In genomic region chr8:71521634-71522033, GRCm38 (mm10) we compare ENCODE assay signal across 8 mouse cellular contexts. TPM values are rescaled to one million over a fixed set of nuclear protein-coding genes. Genes with fewer than 3 reads are reported as not detected.
DNase-seq lines count a peak whose midpoint lies in the region; ATAC-seq and TF ChIP-seq lines count a peak whose summit lies in the region.

No protein-coding gene starts in this region.

- 0 out of 2 replicates have a peak overlapping the region, but pooled peaks have one; percentile 13 for H3K9ac ChIP-seq in CH12.LX (ENCODE audit: insufficient read depth, low read depth)
- no peak overlapping the region for H3K9ac ChIP-seq in forebrain, embryonic 13.5 days
- no peak overlapping the region for H3K9ac ChIP-seq in liver, embryonic 15.5 days
- no peak overlapping the region for H3K9ac ChIP-seq in neural tube, embryonic 12.5 days
- no peak overlapping the region for H3K9ac ChIP-seq in stomach, postnatal 0 days (ENCODE audit: low read length)

- H3K27ac ChIP-seq in CH12.LX (ENCODE audit: insufficient read depth, low read depth) = no peak overlapping the region
- no peak overlapping the region for H3K27ac ChIP-seq in forebrain, embryonic 13.5 days
- H3K27ac ChIP-seq in liver, embryonic 15.5 days (replicated peaks) = no peak overlapping the region
- no peak overlapping the region for H3K27ac ChIP-seq in neural tube, embryonic 12.5 days
- no peak overlapping the region for H3K27ac ChIP-seq in stomach, postnatal 0 days (replicated peaks)

- TF ChIP-seq EP300 in CH12.LX (IDR thresholded peaks at IDR 0.05; ENCODE audit: low read length) = no peak
- no peak for TF ChIP-seq EP300 in stomach, postnatal 0 days (optimal IDR thresholded peaks at IDR 0.05)

- peak overlapping the region; percentile 37; the same call in 1 of the 2 replicates for H3K4me2 ChIP-seq in CH12.LX (ENCODE audit: insufficient read depth, low read depth, poor library complexity, severe bottlenecking)
- no peak overlapping the region for H3K4me2 ChIP-seq in forebrain, embryonic 13.5 days
- no peak overlapping the region for H3K4me2 ChIP-seq in liver, embryonic 15.5 days
- peak overlapping the region; percentile 10; the same call in 1 of the 2 replicates for H3K4me2 ChIP-seq in neural tube, embryonic 12.5 days (replicated peaks)
- 0 out of 2 replicates have a peak overlapping the region, but pooled peaks have one; percentile 8 for H3K4me2 ChIP-seq in stomach, postnatal 0 days (replicated peaks; ENCODE audit: low read depth)

- peak; percentile 35; the same call in 1 of the 2 replicates for TF ChIP-seq POLR2A in CH12.LX (IDR thresholded peaks at IDR 0.05; ENCODE audit: low read depth, low read length)

- peaks cover 2% of the 10 kb centered on the region for H3K27me3 ChIP-seq in CH12.LX (replicated peaks)
- peaks cover 48% of the 10 kb centered on the region for H3K27me3 ChIP-seq in forebrain, embryonic 13.5 days
- peaks cover 34% of the 10 kb centered on the region for H3K27me3 ChIP-seq in liver, embryonic 15.5 days
- peaks cover 39% of the 10 kb centered on the region for H3K27me3 ChIP-seq in neural tube, embryonic 12.5 days (replicated peaks)
- no peaks in the 10 kb centered on the region for H3K27me3 ChIP-seq in stomach, postnatal 0 days (ENCODE audit: control insufficient read depth, insufficient read depth, low read length)

- 2% methylated on average over 17 of the region's 17 CpGs for WGBS in forebrain, embryonic 13.5 days
- WGBS in liver, embryonic 15.5 days (ENCODE audit: insufficient replicate concordance) = 7% methylated on average over 17 of the region's 17 CpGs
- WGBS in neural tube, embryonic 12.5 days = 6% methylated on average over 17 of the region's 17 CpGs
- 4% methylated on average over 17 of the region's 17 CpGs for WGBS in stomach, postnatal 0 days

- H3K4me1 ChIP-seq in CH12.LX (ENCODE audit: control insufficient read depth in 1 of 2, insufficient read depth in 2 of 2) = peaks cover 10 to 31% of the 10 kb centered on the region in 2 experiments
- H3K4me1 ChIP-seq in forebrain, embryonic 13.5 days = peaks cover 10% of the 10 kb centered on the region
- H3K4me1 ChIP-seq in liver, embryonic 15.5 days (replicated peaks) = peaks cover 5% of the 10 kb centered on the region; the same call in 1 of the 2 replicates
- H3K4me1 ChIP-seq in neural tube, embryonic 12.5 days = peaks cover 6% of the 10 kb centered on the region
- no peaks in the 10 kb centered on the region for H3K4me1 ChIP-seq in stomach, postnatal 0 days (replicated peaks; ENCODE audit: control insufficient read depth, insufficient read depth)

- H3K4me3 ChIP-seq in CH12.LX (replicated peaks in 1 of 3; ENCODE audit: low read depth in 2 of 3, low read length in 2 of 3, poor library complexity in 1 of 3) = no peak overlapping the region
- H3K4me3 ChIP-seq in forebrain, embryonic 13.5 days = no peak overlapping the region
- H3K4me3 ChIP-seq in liver, embryonic 15.5 days (replicated peaks) = no peak overlapping the region
- H3K4me3 ChIP-seq in neural tube, embryonic 12.5 days = no peak overlapping the region
- H3K4me3 ChIP-seq in stomach, postnatal 0 days (ENCODE audit: low read depth, low read length) = no peak overlapping the region

- no peaks in the 10 kb centered on the region for H3K79me2 ChIP-seq in CH12.LX (replicated peaks; ENCODE audit: control insufficient read depth, extremely low read depth, insufficient read depth, poor library complexity, severe bottlenecking)

- no peaks in the 10 kb centered on the region for H3K9me3 ChIP-seq in CH12.LX (replicated peaks; ENCODE audit: low read length)
- H3K9me3 ChIP-seq in forebrain, embryonic 13.5 days (replicated peaks) = no peaks in the 10 kb centered on the region
- H3K9me3 ChIP-seq in liver, embryonic 15.5 days (replicated peaks) = no peaks in the 10 kb centered on the region
- no peaks in the 10 kb centered on the region for H3K9me3 ChIP-seq in neural tube, embryonic 12.5 days
- no peaks in the 10 kb centered on the region for H3K9me3 ChIP-seq in stomach, postnatal 0 days (ENCODE audit: control insufficient read depth, low read length)

- ATAC-seq in forebrain, embryonic 13.5 days = peak; percentile 81
- peak; percentile 60 for ATAC-seq in liver, embryonic 15.5 days (ENCODE audit: insufficient read depth)
- peak; percentile 68 for ATAC-seq in neural tube, embryonic 12.5 days (ENCODE audit: low FRiP score, low read depth)
- ATAC-seq in stomach, postnatal 0 days (ENCODE audit: low FRiP score, low TSS enrichment) = peak; percentile 95

- TF ChIP-seq CTCF in CH12.LX (conservative IDR thresholded peaks at IDR 0.05 in 1 of 2, IDR thresholded peaks at IDR 0.05 in 1 of 2; ENCODE audit: low read depth in 2 of 2, low read length in 2 of 2) = peak; percentile 71 to 95
- TF ChIP-seq CTCF in stomach, postnatal 0 days (IDR thresholded peaks at IDR 0.05; ENCODE audit: low read depth) = peak; percentile 99

- dilution Hi-C loops in CH12.LX (cut with MboI; ENCODE audit: extremely low pct_ligation_motif_present, extremely low pct_unique_long_range_greater_than_20kb, low sequenced_read_pairs) = no loop called here

- no peaks in the 10 kb centered on the region for H3K36me3 ChIP-seq in CH12.LX (replicated peaks in 1 of 2; ENCODE audit: control insufficient read depth in 1 of 2, insufficient read depth in 1 of 2, low read length in 1 of 2)
- no peaks in the 10 kb centered on the region for H3K36me3 ChIP-seq in forebrain, embryonic 13.5 days (ENCODE audit: poor library complexity, severe bottlenecking)
- H3K36me3 ChIP-seq in liver, embryonic 15.5 days (replicated peaks) = no peaks in the 10 kb centered on the region
- H3K36me3 ChIP-seq in neural tube, embryonic 12.5 days = no peaks in the 10 kb centered on the region
- H3K36me3 ChIP-seq in stomach, postnatal 0 days (ENCODE audit: control insufficient read depth, insufficient read depth, low read length) = no peaks in the 10 kb centered on the region

- intact Hi-C loops in heart, postnatal 10 days (cut with DNase I) = loop anchor here (1.0 to 5.0 kb wide), 2 partner anchors 34 to 80 kb away; partner anchors contain the start of genes Ano8 and Gtpbp3

- in situ Hi-C loops in CH12.LX (cut with MboI; ENCODE audit: low pct_ligation_motif_present, low pct_unique_long_range_greater_than_20kb, low sequenced_read_pairs) = loop anchor here (5.0 kb wide), 1 partner anchor 34 kb away; the partner anchor contains the start of genes Ano8 and Gtpbp3

- TF ChIP-seq RAD21 in CH12.LX (IDR thresholded peaks at IDR 0.05; ENCODE audit: low read depth, low read length) = peak; percentile 77

- DNase-seq in CH12.LX (ENCODE audit: extremely low read depth) = peak; percentile 96
- peak; percentile 83 for DNase-seq in c-Kit-positive CD71-positive TER-119-positive erythroid progenitor cells, embryonic 14.5 days (ENCODE audit: low spot score)
- peak; percentile 98 to 99 for DNase-seq in heart, postnatal 10 days
- peak; percentile 98 to 99 for DNase-seq in kidney, postnatal 4 days
- DNase-seq in stomach, postnatal 0 days (ENCODE audit: low spot score) = peak; percentile 96

RNA-seq across cellular contexts. Expression of gene Ccdc194, which starts 3.9 kb away (rescaled TPM):
- total RNA-seq in CH12.LX (2012; rRNA removed) (not detected in 2 replicates), CH12.LX (2014; rRNA removed) (not detected in 2 replicates)
- polyA plus RNA-seq in CH12.LX (2012; ENCODE audit: insufficient read length, low read depth) = not detected in 2 replicates
- 0.09 and 0.13 TPM in 2 replicates for polyA plus RNA-seq in forebrain, embryonic 13.5 days (2015; fragmentation: Nextera tagmentation; extraction: Ambion mirVana)
- under 1 TPM in 1 of 2 experiments, not detected in 1; 0.17 TPM for total RNA-seq in heart, postnatal 10 days (2021)
- polyA plus RNA-seq in liver, embryonic 15.5 days (2015; fragmentation: Nextera tagmentation; extraction: Ambion mirVana) = 0.06 and 0.14 TPM in 2 replicates
- 0.10 and 0.24 TPM in 2 replicates for polyA plus RNA-seq in neural tube, embryonic 12.5 days (2016; fragmentation: Nextera tagmentation; extraction: Ambion mirVana)
- polyA plus RNA-seq in stomach, postnatal 0 days (2015; fragmentation: Nextera tagmentation; extraction: Ambion mirVana) = 0.29 and 0.46 TPM in 2 replicates

RNA-seq across cellular contexts. Expression of gene Plvap, which starts 10.1 kb away (rescaled TPM):
- total RNA-seq in CH12.LX (2012; rRNA removed) (0.04 TPM in 1 of 2 replicates, not detected in the other), CH12.LX (2014; rRNA removed) (not detected in 2 replicates)
- 0.27 and 0.37 TPM in 2 replicates for polyA plus RNA-seq in CH12.LX (2012; ENCODE audit: insufficient read length, low read depth)
- polyA plus RNA-seq in forebrain, embryonic 13.5 days (2015; fragmentation: Nextera tagmentation; extraction: Ambion mirVana) = 13.6 and 14.0 TPM in 2 replicates
- 10 to 100 TPM; 21.8 to 22.0 TPM for total RNA-seq in heart, postnatal 10 days (2021)
- polyA plus RNA-seq in liver, embryonic 15.5 days (2015; fragmentation: Nextera tagmentation; extraction: Ambion mirVana) = 22.4 and 23.9 TPM in 2 replicates
- polyA plus RNA-seq in neural tube, embryonic 12.5 days (2016; fragmentation: Nextera tagmentation; extraction: Ambion mirVana) = 41.7 and 48.7 TPM in 2 replicates
- 56.3 and 60.9 TPM in 2 replicates for polyA plus RNA-seq in stomach, postnatal 0 days (2015; fragmentation: Nextera tagmentation; extraction: Ambion mirVana)

RNA-seq across cellular contexts. Expression of gene Bst2, which starts 15.6 kb away (rescaled TPM):
- total RNA-seq in CH12.LX (2012; rRNA removed) (404 and 424 TPM in 2 replicates), CH12.LX (2014; rRNA removed) (304 and 321 TPM in 2 replicates)
- polyA plus RNA-seq in CH12.LX (2012; ENCODE audit: insufficient read length, low read depth) = 214 and 243 TPM in 2 replicates
- 7.6 and 8.3 TPM in 2 replicates for polyA plus RNA-seq in forebrain, embryonic 13.5 days (2015; fragmentation: Nextera tagmentation; extraction: Ambion mirVana)
- total RNA-seq in heart, postnatal 10 days (2021) = 10 to 100 TPM; 13.0 to 13.5 TPM
- 35.3 and 37.3 TPM in 2 replicates for polyA plus RNA-seq in liver, embryonic 15.5 days (2015; fragmentation: Nextera tagmentation; extraction: Ambion mirVana)
- 13.8 and 16.4 TPM in 2 replicates for polyA plus RNA-seq in neural tube, embryonic 12.5 days (2016; fragmentation: Nextera tagmentation; extraction: Ambion mirVana)
- 32.8 and 34.2 TPM in 2 replicates for polyA plus RNA-seq in stomach, postnatal 0 days (2015; fragmentation: Nextera tagmentation; extraction: Ambion mirVana)

RNA-seq across cellular contexts. Expression of gene Mvb12a, which starts 21.1 kb away (rescaled TPM):
- total RNA-seq in CH12.LX (2012; rRNA removed) (113 and 128 TPM in 2 replicates), CH12.LX (2014; rRNA removed) (149 and 157 TPM in 2 replicates)
- 80.5 and 82.1 TPM in 2 replicates for polyA plus RNA-seq in CH12.LX (2012; ENCODE audit: insufficient read length, low read depth)
- 52.9 and 55.3 TPM in 2 replicates for polyA plus RNA-seq in forebrain, embryonic 13.5 days (2015; fragmentation: Nextera tagmentation; extraction: Ambion mirVana)
- total RNA-seq in heart, postnatal 10 days (2021) = 10 to 100 TPM; 30.2 to 32.5 TPM
- 31.6 and 35.2 TPM in 2 replicates for polyA plus RNA-seq in liver, embryonic 15.5 days (2015; fragmentation: Nextera tagmentation; extraction: Ambion mirVana)
- polyA plus RNA-seq in neural tube, embryonic 12.5 days (2016; fragmentation: Nextera tagmentation; extraction: Ambion mirVana) = 62.6 and 65.8 TPM in 2 replicates
- 103 TPM in 2 replicates for polyA plus RNA-seq in stomach, postnatal 0 days (2015; fragmentation: Nextera tagmentation; extraction: Ambion mirVana)

RNA-seq across cellular contexts. Expression of gene Gtpbp3, which starts 33.7 kb away (rescaled TPM):
- 26.7 and 29.0 TPM in 2 replicates for total RNA-seq in CH12.LX (2012; rRNA removed)
- 19.5 and 20.7 TPM in 2 replicates for total RNA-seq in CH12.LX (2014; rRNA removed)
- 17.4 and 21.6 TPM in 2 replicates for polyA plus RNA-seq in CH12.LX (2012; ENCODE audit: insufficient read length, low read depth)
- 13.4 TPM in 2 replicates for polyA plus RNA-seq in forebrain, embryonic 13.5 days (2015; fragmentation: Nextera tagmentation; extraction: Ambion mirVana)
- total RNA-seq in heart, postnatal 10 days (2021) = 10 to 100 TPM; 19.7 to 22.1 TPM
- 4.2 and 5.1 TPM in 2 replicates for polyA plus RNA-seq in liver, embryonic 15.5 days (2015; fragmentation: Nextera tagmentation; extraction: Ambion mirVana)
- 13.6 and 16.3 TPM in 2 replicates for polyA plus RNA-seq in neural tube, embryonic 12.5 days (2016; fragmentation: Nextera tagmentation; extraction: Ambion mirVana)
- 7.2 and 8.2 TPM in 2 replicates for polyA plus RNA-seq in stomach, postnatal 0 days (2015; fragmentation: Nextera tagmentation; extraction: Ambion mirVana)

Comparison
In these comparisons a context has a peak if more than half of its experiments do, and no peak if none do; other contexts are left out.
1. H3K4me2 ChIP-seq: peak in CH12.LX (single experiment), neural tube, embryonic 12.5 days (single experiment) and stomach, postnatal 0 days (single experiment); none in forebrain, embryonic 13.5 days (single experiment) and liver, embryonic 15.5 days (single experiment).
2. RNA of gene Plvap, which starts 10.1 kb away (polyA plus RNA-seq): 56.3 to 60.9 TPM in stomach, postnatal 0 days, 41.7 to 48.7 TPM in neural tube, embryonic 12.5 days, 22.4 to 23.9 TPM in liver, embryonic 15.5 days and 13.6 to 14.0 TPM in forebrain, embryonic 13.5 days; 0.27 to 0.37 TPM in CH12.LX; every median in the first group is over 10 times any median in the second.
3. Peak in every context shown above with its lines, with median percentiles within 50 percentile points of each other: DNase-seq and ATAC-seq.